Mouse (Mus musculus) forebrain, embryonic 11.5 days (tissue): ENCODE data around the gene Tekt4. TPM values are rescaled to one million over a fixed set of nuclear protein-coding genes. Genes with fewer than 3 reads are reported as not detected.
A peak's percentile ranks its signal among the peaks of the same experiment; 100 is the strongest.

Experiments used
- ATAC-seq: fragments of 200-750 bp; cut with Nextera tagmentation; replicated peaks from 2 replicates; pipeline ENCODE4 v1.8.0; 2017; ENCODE audit warnings: moderate TSS enrichment; ENCODE audit not compliant: low FRiP score
- DNase-seq: peaks from one replicate; pipeline ENCODE4 v3.0.0-alpha.2; 2017; ENCODE audit warnings: low spot score
- H3K27ac ChIP-seq: fragments of 300-500 bp; sonication (generic); 2 replicates; pipeline ENCODE4 v1.5.1; 2014; ENCODE audit warnings: low read depth, low read length
- H3K27me3 ChIP-seq: fragments of 300-500 bp; sonication (generic); 2 replicates; pipeline ENCODE4 v1.6.1; 2014; ENCODE audit warnings: mild to moderate bottlenecking, low read length, mixed read lengths; ENCODE audit not compliant: control insufficient read depth, insufficient read depth
- H3K36me3 ChIP-seq: fragments of 300-500 bp; sonication (generic); 2 replicates; pipeline ENCODE4 v1.6.1; 2014; ENCODE audit warnings: mild to moderate bottlenecking, low read length, moderate library complexity, mixed read lengths; ENCODE audit not compliant: control insufficient read depth, insufficient read depth
- H3K4me1 ChIP-seq: fragments of 300-500 bp; sonication (generic); replicated peaks from 2 replicates; pipeline ENCODE4 v1.6.1; 2014; ENCODE audit warnings: low read length, mixed read lengths; ENCODE audit not compliant: control insufficient read depth, insufficient read depth
- H3K4me2 ChIP-seq: fragments of 300-500 bp; sonication (generic); 2 replicates; pipeline ENCODE4 v1.6.1; 2014; ENCODE audit warnings: low read depth, mild to moderate bottlenecking, low read length, moderate library complexity, mixed read lengths; ENCODE audit not compliant: severe bottlenecking
- H3K4me3 ChIP-seq: fragments of 300-500 bp; sonication (generic); 2 replicates; pipeline ENCODE4 v1.5.1; 2014; ENCODE audit warnings: low read depth, low read length
- H3K9ac ChIP-seq: fragments of 300-500 bp; sonication (generic); 2 replicates; pipeline ENCODE4 v1.6.1; 2014; ENCODE audit warnings: low read length
- H3K9me3 ChIP-seq: fragments of 300-500 bp; sonication (generic); 2 replicates; pipeline ENCODE4 v1.6.1; 2016; ENCODE audit warnings: low read length, mixed read lengths; ENCODE audit not compliant: control insufficient read depth
- WGBS: fragments of 180-500 bp; shearing (Covaris S2); extraction: QIAGEN DNeasy Blood & Tissue Kit; methylation state at CpG from one replicate; pipeline ENCODE4 v1.1.7; 2014; 5-methylcytosine and 5-hydroxymethylcytosine counted together
- polyA plus RNA-seq: library from polyadenylated mRNA; unstranded; fragments of >200 nt; fragmentation: Nextera tagmentation; extraction: Ambion mirVana; gene quantifications from 2 replicates; pipeline ENCODE4 v1.2.1, GENCODE M21; 2014

The Tekt4 gene
- polyA plus RNA-seq = 0.12 and 0.29 TPM in 2 replicates

DNA sequence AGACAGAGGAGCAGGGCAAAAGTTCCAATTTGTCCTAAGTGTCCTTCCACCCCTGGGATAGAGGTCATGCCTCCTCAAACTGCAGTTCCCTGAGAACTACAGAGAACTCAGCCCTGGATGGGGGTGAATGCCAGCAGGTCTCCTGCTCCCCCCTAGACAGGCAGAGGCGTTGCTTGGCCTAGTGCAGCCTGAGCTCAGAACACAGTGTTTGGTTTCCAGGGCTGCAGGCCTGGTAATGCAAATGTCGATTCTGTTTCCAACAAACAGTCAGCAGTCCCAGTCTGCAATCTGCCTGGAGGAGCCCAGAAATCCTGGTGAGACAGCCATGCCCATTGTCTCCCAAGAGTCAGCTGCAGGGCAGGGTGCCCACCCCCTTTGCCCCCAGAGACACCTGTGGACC lies at the start of gene Tekt4:
Tekt4 (plus strand) TSS at position 344 of the 400 bp plus-strand sequence.
- no peaks in the 10 kb centered on the region for H3K36me3 ChIP-seq
- H3K4me1 ChIP-seq = no peaks in the 10 kb centered on the region
- no peak within 1 kb of the TSS for H3K4me2 ChIP-seq
- H3K9me3 ChIP-seq = no peaks in the 10 kb centered on the region
- DNase-seq (no peak), ATAC-seq (no peak)
- no peak within 1 kb of the TSS for H3K9ac ChIP-seq
- WGBS = 57% methylated on average over 2 of the region's 2 CpGs
- no peak within 1 kb of the TSS for H3K27ac ChIP-seq
- H3K27me3 ChIP-seq = no peaks in the 10 kb centered on the region
- H3K4me3 ChIP-seq = no peak within 1 kb of the TSS

DNA sequence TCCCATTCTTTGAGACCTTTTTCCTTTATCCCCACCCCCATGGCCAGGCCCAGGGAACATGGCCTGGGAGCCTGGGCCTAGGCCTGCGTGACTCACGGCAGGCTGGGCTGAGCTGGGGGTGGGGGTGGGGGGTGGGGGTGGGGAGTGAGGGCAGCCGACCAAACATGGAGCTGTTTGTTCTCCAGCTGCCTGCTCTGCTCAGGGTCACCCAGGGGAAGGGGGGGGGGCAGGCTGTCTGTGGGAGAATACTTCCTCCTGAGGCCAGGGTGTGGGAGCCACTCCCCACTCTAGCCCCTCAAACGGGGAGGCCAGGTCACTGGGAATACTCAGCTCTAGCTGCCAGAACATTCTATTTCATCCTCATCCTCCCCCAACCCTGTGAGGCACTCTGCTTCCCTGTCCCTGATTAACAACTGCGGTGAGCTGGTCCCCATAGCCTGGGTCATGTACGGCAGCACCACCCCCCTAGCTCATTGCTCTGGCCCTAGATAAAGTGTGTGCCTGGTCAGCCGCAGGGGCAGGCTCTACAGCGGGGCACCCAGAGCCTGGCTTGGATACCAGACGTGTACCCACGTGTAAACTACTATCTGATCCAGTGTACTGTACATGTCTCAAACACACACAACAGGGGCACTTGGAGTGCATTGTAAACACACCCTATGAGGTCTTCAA lies 49.1 kb upstream of the Tekt4 start:
- 4% methylated on average over 8 of the region's 10 CpGs for WGBS
- no peak for DNase-seq
- H3K27me3 ChIP-seq = peaks cover 57% of the 10 kb centered on the region

GRCm38 (mm10) chr17:25406011-25406441 lies 48.4 kb upstream of the Tekt4 start:
- H3K27ac ChIP-seq = peak overlapping the region; percentile 18; the same call in 1 of the 2 replicates
- H3K36me3 ChIP-seq = no peaks in the 10 kb centered on the region
- H3K4me2 ChIP-seq = 0 out of 2 replicates have a peak overlapping the region, but pooled peaks have one; percentile 11
- no peak overlapping the region for H3K9ac ChIP-seq
- no peaks in the 10 kb centered on the region for H3K9me3 ChIP-seq
- H3K27me3 ChIP-seq = peaks cover 52% of the 10 kb centered on the region
- ATAC-seq (peak; percentile 35; the same call in 1 of the 2 replicates), DNase-seq (peak; percentile 68)
- H3K4me1 ChIP-seq = peaks cover 35% of the 10 kb centered on the region
- WGBS = 11% methylated on average over 6 of the region's 6 CpGs
- H3K4me3 ChIP-seq = no peak overlapping the region

More for the DNA sequence above, 49.1 kb upstream of the Tekt4 start:
- H3K36me3 ChIP-seq = no peaks in the 10 kb centered on the region
- peak overlapping the region; percentile 50 for H3K27ac ChIP-seq
- H3K4me1 ChIP-seq = peaks cover 35% of the 10 kb centered on the region
- no peak overlapping the region for H3K4me3 ChIP-seq
- H3K9ac ChIP-seq = no peak overlapping the region; the same call in 1 of the 2 replicates
- H3K9me3 ChIP-seq = no peaks in the 10 kb centered on the region
- peak; percentile 61 for ATAC-seq
- H3K4me2 ChIP-seq = peak overlapping the region; percentile 8; the same call in 1 of the 2 replicates

DNA sequence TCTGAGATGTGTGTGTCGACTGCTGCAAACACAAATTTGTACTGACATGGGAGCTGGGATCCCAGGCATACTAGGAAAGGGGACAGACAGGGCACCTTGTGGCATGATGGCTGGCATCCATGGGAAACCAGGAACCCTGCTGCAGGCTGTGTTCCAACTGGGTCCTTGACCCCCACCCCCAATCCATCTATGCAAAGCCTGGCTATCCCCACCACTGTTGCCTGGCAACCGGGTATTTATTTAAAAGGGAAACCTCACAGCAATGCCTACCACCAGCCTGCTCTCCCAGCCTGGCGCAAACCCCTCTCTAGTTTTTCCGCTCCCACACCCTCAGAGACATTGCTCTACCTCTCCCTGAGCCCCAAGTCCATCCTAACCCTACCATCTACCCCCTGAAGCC lies 47.1 kb upstream of the Tekt4 start:
- DNase-seq (no peak), ATAC-seq (no peak)
- Histone ChIP-seq H3K4me1 (peaks cover 35% of the 10 kb centered on the region), H3K9ac (no peak overlapping the region), H3K36me3 (no peaks in the 10 kb centered on the region), H3K9me3 (no peaks in the 10 kb centered on the region), H3K4me3 (no peak overlapping the region), H3K27ac (no peak overlapping the region), H3K4me2 (no peak overlapping the region), H3K27me3 (peaks cover 43% of the 10 kb centered on the region)
- 73% methylated on average over 4 of the region's 4 CpGs for WGBS

GRCm38 (mm10) chr17:25408302-25408999 lies 46.0 kb upstream of the Tekt4 start:
- Histone ChIP-seq H3K4me3 (no peak overlapping the region), H3K9ac (no peak overlapping the region), H3K4me1 (peaks cover 35% of the 10 kb centered on the region), H3K27ac (no peak overlapping the region), H3K4me2 (no peak overlapping the region), H3K9me3 (no peaks in the 10 kb centered on the region), H3K36me3 (no peaks in the 10 kb centered on the region), H3K27me3 (peaks cover 32% of the 10 kb centered on the region)
- WGBS = 79% methylated on average over 7 of the region's 7 CpGs
- ATAC-seq (no peak), DNase-seq (no peak)

- Histone ChIP-seq H3K4me1 (peaks cover 33% of the 10 kb centered on the region), H3K9me3 (no peaks in the 10 kb centered on the region), H3K27ac (no peak overlapping the region), H3K27me3 (peaks cover 20% of the 10 kb centered on the region), H3K4me2 (no peak overlapping the region), H3K4me3 (no peak overlapping the region), H3K9ac (no peak overlapping the region), H3K36me3 (no peaks in the 10 kb centered on the region)
- no peak for DNase-seq
- ATAC-seq = no peak
- 54% methylated on average over 7 of the region's 7 CpGs for WGBS
Measured at GRCm38 (mm10) chr17:25409621-25410020, 44.8 kb upstream of the Tekt4 start.

DNA sequence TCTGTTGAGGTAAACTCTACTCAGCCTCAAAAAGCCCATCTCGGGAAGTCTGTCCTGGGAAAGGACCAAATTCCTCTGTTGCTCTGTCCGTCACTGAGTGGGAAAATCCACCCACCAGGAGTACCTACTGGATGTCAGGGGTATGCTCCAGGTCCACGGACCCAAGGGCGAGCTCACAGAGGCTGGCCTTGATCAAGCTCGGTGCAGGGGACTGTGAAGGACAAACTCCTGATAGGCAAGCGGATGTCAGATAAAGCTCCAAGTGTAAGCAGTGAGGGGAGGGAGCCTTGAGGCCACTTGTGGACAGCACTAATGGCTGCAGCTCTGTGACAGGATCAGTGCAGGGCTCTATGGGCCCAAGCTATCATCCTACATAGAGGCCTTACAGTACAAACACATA lies 44.2 kb upstream of the Tekt4 start:
- no peak overlapping the region for H3K4me2 ChIP-seq
- DNase-seq (no peak), ATAC-seq (no peak)
- peaks cover 30% of the 10 kb centered on the region for H3K4me1 ChIP-seq
- H3K9ac ChIP-seq = no peak overlapping the region
- 81% methylated on average over 6 of the region's 6 CpGs for WGBS
- no peaks in the 10 kb centered on the region for H3K36me3 ChIP-seq
- H3K4me3 ChIP-seq = no peak overlapping the region
- H3K27ac ChIP-seq = no peak overlapping the region
- no peaks in the 10 kb centered on the region for H3K9me3 ChIP-seq
- H3K27me3 ChIP-seq = peaks cover 18% of the 10 kb centered on the region

DNA sequence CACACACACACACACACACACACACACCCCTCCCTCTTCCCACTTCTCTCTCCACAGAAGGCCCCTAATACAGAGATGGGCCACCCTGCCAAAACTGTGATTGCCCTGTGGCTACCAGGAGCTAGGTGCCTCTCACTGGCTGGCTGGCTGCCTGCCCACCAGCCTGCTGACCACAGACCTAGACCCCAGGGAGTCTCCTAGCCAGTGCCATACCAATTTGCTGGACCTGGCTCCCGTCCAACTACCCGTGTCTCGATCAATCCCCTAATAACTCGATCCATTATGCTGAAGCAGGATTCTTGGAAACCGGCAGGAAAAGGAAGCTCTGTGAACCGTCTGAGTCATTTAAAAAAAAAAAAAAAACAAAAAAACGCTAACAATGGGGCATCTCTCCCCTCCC lies 43.6 kb upstream of the Tekt4 start:
- Histone ChIP-seq H3K4me1 (peaks cover 30% of the 10 kb centered on the region), H3K4me3 (no peak overlapping the region), H3K4me2 (no peak overlapping the region), H3K36me3 (no peaks in the 10 kb centered on the region), H3K9ac (no peak overlapping the region), H3K9me3 (no peaks in the 10 kb centered on the region), H3K27ac (no peak overlapping the region), H3K27me3 (peaks cover 18% of the 10 kb centered on the region)
- no peak for DNase-seq
- no peak for ATAC-seq
- 68% methylated on average over 7 of the region's 7 CpGs for WGBS
